Mouse (Mus musculus): ENCODE measurements around the gene Tut4.

Gene Tut4

GRCm38 (mm10) chr4:108459231-108460155 is at the start of gene Tut4:
Gene Tut4 (plus strand): TSS chr4:108459426.
- peak; percentile 89 to 93 for DNase-seq

DNA sequence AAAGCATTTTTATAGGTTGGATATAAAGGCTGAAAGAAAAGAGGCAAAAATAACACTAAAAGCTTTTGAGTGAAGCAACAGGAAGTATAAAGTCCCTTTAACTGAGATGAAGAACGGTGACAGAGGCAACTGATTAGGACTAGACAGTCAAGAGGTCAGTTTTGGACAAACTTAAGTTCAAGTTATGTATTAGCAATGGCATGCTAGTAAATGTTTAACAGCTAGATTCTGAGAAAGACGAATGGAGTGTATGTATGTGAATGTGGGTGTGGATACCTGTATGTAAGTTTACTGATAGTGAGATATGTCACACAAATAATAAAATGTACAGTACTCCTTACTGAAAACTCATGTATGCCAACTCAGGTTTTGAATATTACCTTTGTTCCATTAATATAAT is 34.6 kb upstream of the Tut4 start:
- DNase-seq = no peak

GRCm38 (mm10) chr4:108427719-108428340 is 31.4 kb upstream of the Tut4 start:
- no peak for DNase-seq

GRCm38 (mm10) chr4:108428341-108428721 is 30.9 kb upstream of the Tut4 start:
- peak in 1 of 2 experiments; percentile 5 for DNase-seq

DNA sequence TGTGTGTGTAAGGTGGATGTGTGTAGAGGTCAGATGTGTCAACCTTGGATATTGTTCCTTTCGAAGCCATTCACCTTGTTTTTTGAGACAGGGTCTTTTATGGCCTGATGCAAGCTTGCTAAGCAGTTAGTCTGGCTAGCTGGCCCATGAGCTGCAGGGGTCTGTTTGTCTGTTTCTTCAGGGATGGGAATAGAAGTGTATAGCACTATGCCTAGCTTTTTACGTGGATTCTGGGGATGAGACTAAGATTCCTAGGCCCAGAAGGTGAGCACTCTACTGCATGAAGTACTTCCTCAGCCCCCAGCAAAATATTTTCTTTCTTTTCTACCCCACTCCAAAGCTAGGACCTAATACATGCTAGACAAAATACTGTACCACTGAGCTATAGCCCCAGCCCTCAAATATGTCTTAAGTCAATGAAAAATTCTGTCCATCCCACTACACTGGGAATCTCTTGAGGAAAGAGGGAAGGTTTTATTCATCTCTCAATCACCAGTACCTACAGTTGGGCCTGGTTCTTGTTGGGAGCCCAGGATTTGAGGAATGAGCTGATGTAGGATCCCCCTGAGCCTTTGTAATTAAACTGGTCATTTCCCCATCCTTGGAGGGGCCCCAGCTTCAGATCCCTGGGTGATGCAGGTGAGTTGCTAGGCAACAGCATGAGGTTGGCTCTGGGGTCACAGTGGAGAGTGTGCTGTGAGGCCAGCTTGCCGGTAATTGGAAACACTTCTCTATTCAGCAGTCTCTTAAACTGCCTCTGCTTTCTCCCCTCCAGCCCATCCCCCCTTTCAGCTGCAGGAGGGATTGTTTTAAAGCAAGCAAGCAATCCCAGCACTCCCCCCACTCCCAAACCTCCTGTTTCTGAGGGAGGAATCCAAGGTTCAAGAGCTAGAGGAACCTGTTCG is 28.3 kb upstream of the Tut4 start:
- no peak for DNase-seq

DNA sequence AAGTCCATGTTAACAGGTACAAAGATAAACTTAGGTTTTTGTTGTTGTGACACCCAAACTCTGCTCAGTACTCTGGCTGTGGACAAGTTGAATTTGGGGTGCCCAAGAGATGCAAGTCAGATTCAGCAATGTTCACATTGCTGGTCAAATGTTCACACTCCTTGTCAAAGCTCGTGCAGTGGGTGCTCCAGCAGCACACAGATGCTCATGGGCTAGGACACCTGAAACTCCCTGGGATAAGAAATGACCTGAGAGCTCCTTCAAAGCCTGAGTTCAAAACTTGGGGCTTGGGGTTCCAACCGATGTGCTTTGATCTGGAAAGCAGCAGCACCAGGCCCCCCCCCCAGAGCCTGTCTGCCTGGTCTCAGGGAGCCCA is 27.7 kb upstream of the Tut4 start:
- DNase-seq = no peak

GRCm38 (mm10) chr4:108433341-108433740 is 25.9 kb upstream of the Tut4 start:
- no peak for DNase-seq

GRCm38 (mm10) chr4:108434221-108434620 is 25.0 kb upstream of the Tut4 start:
- DNase-seq = no peak

- no peak for DNase-seq
These were observed 24.4 kb upstream of the Tut4 start for GRCm38 (mm10) chr4:108434781-108435180.

- DNase-seq = no peak
These were observed 23.6 kb upstream of the Tut4 start for GRCm38 (mm10) chr4:108435646-108436045.

- DNase-seq = no peak
These were observed 23.0 kb upstream of the Tut4 start for GRCm38 (mm10) chr4:108436225-108436624.

DNA sequence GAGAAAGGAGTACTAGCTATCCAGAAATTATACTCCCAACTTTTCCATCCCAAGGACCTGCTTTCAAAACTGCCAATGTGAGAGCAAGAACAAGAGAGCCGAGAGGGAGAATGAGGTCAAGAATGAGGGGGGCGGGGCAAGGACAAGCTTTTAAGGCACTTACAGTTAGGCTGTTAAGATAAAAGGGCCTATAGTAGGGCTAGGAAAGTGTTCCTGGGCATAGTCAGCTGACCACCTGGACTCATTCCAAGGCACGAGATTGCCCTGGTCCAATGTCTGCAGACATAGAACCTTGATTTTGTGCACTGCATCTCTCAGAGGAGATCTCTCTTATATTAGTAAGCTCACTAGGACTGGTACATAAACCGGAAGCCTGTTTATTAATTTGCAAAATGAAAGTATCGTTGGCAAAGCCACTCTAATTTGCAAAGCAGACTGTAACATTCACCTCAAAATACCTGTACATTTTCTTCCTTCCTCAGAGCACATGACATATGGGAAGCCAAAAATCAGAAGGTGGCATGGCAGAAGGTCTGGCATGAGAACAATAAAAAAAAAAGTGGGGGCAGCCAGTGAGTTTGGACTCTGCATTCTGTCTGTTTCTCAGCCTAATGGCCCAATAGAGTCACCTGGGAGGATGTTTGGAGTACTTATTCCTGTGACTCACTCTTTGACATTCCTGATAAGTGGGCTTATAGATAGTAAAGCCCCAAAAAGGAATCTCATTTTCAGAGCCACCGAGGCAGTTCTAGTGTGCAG is 21.0 kb upstream of the Tut4 start:
- DNase-seq = peak; percentile 61 to 77

- DNase-seq = no peak
These were observed 11.1 kb upstream of the Tut4 start for GRCm38 (mm10) chr4:108448091-108448490.

DNA sequence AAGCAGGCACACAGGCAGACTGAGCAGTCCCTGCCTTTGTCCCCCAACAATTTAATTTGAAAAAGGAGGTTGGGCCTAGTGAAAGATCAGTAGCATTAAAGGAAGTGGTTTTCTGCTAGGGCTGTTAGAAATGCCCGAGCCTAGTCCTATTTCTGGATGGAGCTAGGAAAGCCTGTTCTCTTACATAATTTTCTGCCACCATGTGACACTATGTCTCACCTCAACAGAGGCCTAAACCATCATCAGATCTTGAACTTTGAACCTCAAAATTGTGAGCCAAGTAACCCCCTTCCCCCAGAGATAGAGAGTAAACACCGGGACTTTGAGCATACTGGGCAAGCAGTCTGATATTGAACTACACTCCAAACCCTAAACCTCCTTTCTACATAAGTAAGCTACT is 3.2 kb upstream of the Tut4 start:
- DNase-seq = no peak

- peak in 1 of 2 experiments; percentile 9 for DNase-seq
These were observed 955 bp upstream of the Tut4 start for GRCm38 (mm10) chr4:108458201-108458741.

GRCm38 (mm10) chr4:108460156-108460923 is 1.1 kb downstream of the Tut4 start:
- peak; percentile 68 to 78 for DNase-seq

- no peak for DNase-seq
These were observed 2.2 kb downstream of the Tut4 start for GRCm38 (mm10) chr4:108461262-108461903.

DNA sequence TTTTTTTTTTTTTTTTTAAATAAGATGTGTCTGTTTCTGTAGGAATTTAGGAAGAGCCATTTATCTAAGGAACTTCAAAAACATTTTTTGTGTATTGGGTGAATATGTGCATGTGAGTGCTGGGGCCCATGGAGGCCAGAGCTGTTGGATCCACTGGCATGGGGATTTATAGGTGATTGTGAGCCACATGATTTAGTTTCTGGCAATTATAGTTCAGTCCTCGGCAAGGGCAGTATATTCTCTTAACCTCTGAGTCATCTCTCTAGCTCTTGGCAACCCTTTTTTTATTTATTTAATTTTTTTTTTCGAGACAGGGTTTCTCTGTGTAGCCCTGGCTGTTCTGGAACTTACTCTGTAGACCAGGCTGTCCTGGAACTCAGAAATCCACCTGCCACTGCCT is 14.4 kb downstream of the Tut4 start:
- no peak for DNase-seq

DNA sequence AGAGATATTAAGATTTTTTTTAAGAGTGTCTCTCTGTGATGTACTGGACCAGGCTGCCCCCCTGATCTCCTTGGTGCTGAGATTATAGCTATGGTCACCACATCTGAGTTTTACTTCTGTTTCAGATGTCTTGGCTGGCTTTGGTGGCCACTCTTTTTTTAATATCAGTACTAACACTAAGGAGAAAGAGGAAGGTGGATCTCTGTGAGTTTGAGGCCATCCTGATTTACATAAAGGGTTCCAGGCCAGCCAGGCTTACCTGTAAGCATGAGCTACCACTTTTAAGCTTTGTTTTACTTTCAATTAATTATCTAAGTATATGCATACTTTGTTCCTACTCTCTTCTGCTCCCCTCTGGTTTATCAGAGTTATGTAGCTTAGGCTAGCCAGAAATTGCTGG is 23.6 kb downstream of the Tut4 start:
- no peak for DNase-seq

DNA sequence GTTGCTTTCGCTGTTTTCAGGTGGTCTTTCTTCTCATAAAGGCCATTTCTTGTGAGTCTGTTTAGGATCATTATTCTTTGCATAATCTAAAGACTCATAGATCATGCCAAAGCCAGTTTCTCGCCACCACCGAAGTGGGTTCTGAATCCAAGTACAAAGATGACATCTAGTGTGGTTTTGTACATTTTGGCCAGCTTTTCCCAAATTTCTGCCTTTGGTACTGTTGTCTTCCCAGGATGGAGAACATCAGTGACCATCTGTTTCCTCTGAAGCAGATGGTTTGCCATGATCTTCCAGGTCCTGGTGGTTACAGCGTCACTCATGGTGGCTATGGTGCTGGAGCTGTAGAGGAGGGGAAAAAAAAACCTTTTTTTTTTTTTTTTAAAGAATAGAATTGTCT is 25.0 kb downstream of the Tut4 start:
- DNase-seq = no peak

GRCm38 (mm10) chr4:108503023-108503422 is 43.8 kb downstream of the Tut4 start:
- DNase-seq = no peak
